18 mouse cellular contexts compared by ENCODE assay signal in the genomic region with DNA sequence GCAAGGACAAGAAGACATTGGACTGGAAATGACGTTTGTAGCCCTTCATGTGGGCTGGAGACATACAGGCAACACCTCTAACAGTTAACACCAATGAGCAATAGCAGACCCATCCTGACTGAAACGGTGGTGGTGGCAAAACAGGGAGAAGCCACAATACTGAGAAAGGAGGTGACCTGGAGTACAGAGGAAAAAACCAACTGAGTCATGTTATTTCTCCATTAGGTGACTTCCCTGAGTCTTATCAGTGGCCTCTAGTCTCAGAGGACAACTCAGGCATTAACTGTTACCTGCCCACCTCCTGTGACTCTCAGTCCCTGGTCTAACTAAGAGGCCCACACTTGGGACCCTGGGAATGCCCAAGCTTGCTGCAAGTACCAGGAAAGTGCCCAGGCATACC.
DNase-seq lines count a peak whose midpoint lies in the region; ATAC-seq and TF ChIP-seq lines count a peak whose summit lies in the region.
"Had no signal": no experiment of that assay in that cellular context is flagged by ENCODE, and none has a peak within 500 bp of the region (broad histone marks: within the 10 kb centered on the region; RNA-seq: fewer than 3 reads in every experiment).

No protein-coding gene starts in this region.

- 15% methylated on average over 2 of the region's 2 CpGs for WGBS in heart, postnatal 0 days
- 64% methylated on average over 2 of the region's 2 CpGs for WGBS in midbrain, postnatal 0 days
- 90% methylated on average over 2 of the region's 2 CpGs for WGBS in midbrain, embryonic 13.5 days
- WGBS in intestine, embryonic 15.5 days: 57% methylated on average over 2 of the region's 2 CpGs
- WGBS in stomach, postnatal 0 days: 56% methylated on average over 2 of the region's 2 CpGs

- no peaks in the 10 kb centered on the region for H3K9me3 ChIP-seq in heart, postnatal 0 days (replicated peaks; ENCODE audit: control insufficient read depth, low read length)
- H3K9me3 ChIP-seq in midbrain, postnatal 0 days (ENCODE audit: low read length): no peaks in the 10 kb centered on the region
- no peaks in the 10 kb centered on the region for H3K9me3 ChIP-seq in midbrain, embryonic 13.5 days
- no peaks in the 10 kb centered on the region for H3K9me3 ChIP-seq in intestine, embryonic 15.5 days
- no peaks in the 10 kb centered on the region for H3K9me3 ChIP-seq in stomach, postnatal 0 days (ENCODE audit: control insufficient read depth, low read length)
- H3K9me3 ChIP-seq: embryonic facial prominence, embryonic 12.5 days; limb, embryonic 10.5 days; megakaryocyte, embryonic 14.5 days had no signal

- TF ChIP-seq CTCF in heart, postnatal 0 days (IDR thresholded peaks at IDR 0.05; ENCODE audit: low read depth): no peak
- no peak for TF ChIP-seq CTCF in midbrain, postnatal 0 days (IDR thresholded peaks at IDR 0.05)
- TF ChIP-seq CTCF in stomach, postnatal 0 days (IDR thresholded peaks at IDR 0.05; ENCODE audit: low read depth): no peak

- no peak for TF ChIP-seq EP300 in heart, postnatal 0 days (IDR thresholded peaks at IDR 0.05; ENCODE audit: low read depth)
- TF ChIP-seq EP300 in stomach, postnatal 0 days (optimal IDR thresholded peaks at IDR 0.05): no peak

- no peak overlapping the region for H3K4me3 ChIP-seq in heart, postnatal 0 days (ENCODE audit: low read depth, low read length)
- no peak overlapping the region for H3K4me3 ChIP-seq in midbrain, postnatal 0 days (ENCODE audit: low read depth, low read length)
- H3K4me3 ChIP-seq in midbrain, embryonic 13.5 days (replicated peaks): no peak overlapping the region
- H3K4me3 ChIP-seq in intestine, embryonic 15.5 days (replicated peaks): no peak overlapping the region
- H3K4me3 ChIP-seq in stomach, postnatal 0 days (ENCODE audit: low read depth, low read length): no peak overlapping the region
- H3K4me3 ChIP-seq: embryonic facial prominence, embryonic 12.5 days; limb, embryonic 10.5 days; megakaryocyte, embryonic 14.5 days had no signal

- 0 out of 2 replicates have a peak overlapping the region, but pooled peaks have one; percentile 43 for H3K27ac ChIP-seq in heart, postnatal 0 days (ENCODE audit: low read depth)
- H3K27ac ChIP-seq in midbrain, postnatal 0 days (ENCODE audit: low read depth, low read length): 0 out of 2 replicates have a peak overlapping the region, but pooled peaks have one; percentile 12
- no peak overlapping the region for H3K27ac ChIP-seq in midbrain, embryonic 13.5 days
- H3K27ac ChIP-seq in intestine, embryonic 15.5 days: no peak overlapping the region
- no peak overlapping the region for H3K27ac ChIP-seq in stomach, postnatal 0 days (replicated peaks)
- H3K27ac ChIP-seq: embryonic facial prominence, embryonic 12.5 days; limb, embryonic 10.5 days; liver, embryonic 14.5 days had no signal

- peaks cover 30% of the 10 kb centered on the region for H3K4me1 ChIP-seq in heart, postnatal 0 days (ENCODE audit: control insufficient read depth, insufficient read depth)
- H3K4me1 ChIP-seq in midbrain, postnatal 0 days (ENCODE audit: insufficient read depth, low read length): peaks cover 5% of the 10 kb centered on the region; the same call in 1 of the 2 replicates
- peaks cover 57% of the 10 kb centered on the region for H3K4me1 ChIP-seq in midbrain, embryonic 13.5 days (replicated peaks)
- peaks cover 24% of the 10 kb centered on the region; the same call in 1 of the 2 replicates for H3K4me1 ChIP-seq in intestine, embryonic 15.5 days (replicated peaks)
- no peaks in the 10 kb centered on the region for H3K4me1 ChIP-seq in stomach, postnatal 0 days (replicated peaks; ENCODE audit: control insufficient read depth, insufficient read depth)

- peak; percentile 24; the same call in 1 of the 2 replicates for ATAC-seq in heart, postnatal 0 days (ENCODE audit: insufficient read depth, low read depth)
- no peak for ATAC-seq in midbrain, postnatal 0 days (ENCODE audit: low FRiP score)
- ATAC-seq in midbrain, embryonic 13.5 days: no peak
- ATAC-seq in intestine, embryonic 15.5 days: peak; percentile 57
- peak; percentile 74 for ATAC-seq in stomach, postnatal 0 days (ENCODE audit: low FRiP score, low TSS enrichment)
- ATAC-seq: lung, postnatal 0 days had no signal

- no peak overlapping the region for H3K9ac ChIP-seq in heart, postnatal 0 days (replicated peaks; ENCODE audit: low read depth, low read length)
- no peak overlapping the region for H3K9ac ChIP-seq in midbrain, postnatal 0 days (replicated peaks; ENCODE audit: low read length, poor library complexity, severe bottlenecking)
- no peak overlapping the region for H3K9ac ChIP-seq in midbrain, embryonic 13.5 days (replicated peaks)
- H3K9ac ChIP-seq in intestine, embryonic 15.5 days: no peak overlapping the region
- H3K9ac ChIP-seq in stomach, postnatal 0 days (ENCODE audit: low read length): no peak overlapping the region
- H3K9ac ChIP-seq: embryonic facial prominence, embryonic 12.5 days; liver, embryonic 14.5 days had no signal

- H3K4me2 ChIP-seq in heart, postnatal 0 days (ENCODE audit: low read depth, low read length): no peak overlapping the region
- no peak overlapping the region for H3K4me2 ChIP-seq in midbrain, postnatal 0 days (ENCODE audit: low read depth, low read length, poor library complexity, severe bottlenecking)
- no peak overlapping the region for H3K4me2 ChIP-seq in midbrain, embryonic 13.5 days (replicated peaks)
- H3K4me2 ChIP-seq in intestine, embryonic 15.5 days (replicated peaks): no peak overlapping the region
- H3K4me2 ChIP-seq in stomach, postnatal 0 days (replicated peaks; ENCODE audit: low read depth): no peak overlapping the region
- H3K4me2 ChIP-seq: embryonic facial prominence, embryonic 12.5 days had no signal

- no peaks in the 10 kb centered on the region for H3K27me3 ChIP-seq in heart, postnatal 0 days (ENCODE audit: control insufficient read depth, insufficient read depth, low read length)
- no peaks in the 10 kb centered on the region for H3K27me3 ChIP-seq in midbrain, postnatal 0 days (ENCODE audit: insufficient read depth, low read length)
- no peaks in the 10 kb centered on the region for H3K27me3 ChIP-seq in midbrain, embryonic 13.5 days
- no peaks in the 10 kb centered on the region for H3K27me3 ChIP-seq in intestine, embryonic 15.5 days (replicated peaks)
- no peaks in the 10 kb centered on the region for H3K27me3 ChIP-seq in stomach, postnatal 0 days (ENCODE audit: control insufficient read depth, insufficient read depth, low read length)
- H3K27me3 ChIP-seq: CH12.LX; embryonic facial prominence, embryonic 12.5 days; megakaryocyte, embryonic 14.5 days had no signal

- no peak for DNase-seq in heart, postnatal 0 days (ENCODE audit: low spot score)
- no peak for DNase-seq in heart, adult 18-20 months
- DNase-seq in midbrain, postnatal 0 days (ENCODE audit: low spot score): no peak
- no peak for DNase-seq in stomach, postnatal 0 days (ENCODE audit: low spot score)
- DNase-seq in thymus, postnatal 10 days (ENCODE audit: low spot score in 2 of 2): no peak
- no peak for DNase-seq in left cerebral cortex, postnatal 14 days (ENCODE audit: low spot score in 2 of 2)
- DNase-seq: adrenal gland, postnatal 25 days; cerebellum, adult 2 months; gastrocnemius, postnatal 36 days; retina, postnatal 1 day had no signal

- peaks cover 16% of the 10 kb centered on the region for H3K36me3 ChIP-seq in heart, postnatal 0 days (replicated peaks; ENCODE audit: control insufficient read depth, insufficient read depth, low read length)
- no peaks in the 10 kb centered on the region for H3K36me3 ChIP-seq in midbrain, postnatal 0 days (ENCODE audit: insufficient read depth, low read length)
- H3K36me3 ChIP-seq in midbrain, embryonic 13.5 days: peaks cover 7% of the 10 kb centered on the region; the same call in 1 of the 2 replicates
- no peaks in the 10 kb centered on the region for H3K36me3 ChIP-seq in intestine, embryonic 15.5 days
- no peaks in the 10 kb centered on the region for H3K36me3 ChIP-seq in stomach, postnatal 0 days (ENCODE audit: control insufficient read depth, insufficient read depth, low read length)

- intact Hi-C loops in left cerebral cortex, postnatal 14 days (cut with DNase I): no loop called here

Comparison
In these comparisons a context has a peak if more than half of its experiments do, and no peak if none do; other contexts are left out.
1. H3K27ac ChIP-seq: peak in heart, postnatal 0 days (single experiment) and midbrain, postnatal 0 days (single experiment); none in midbrain, embryonic 13.5 days (single experiment), intestine, embryonic 15.5 days (single experiment) and stomach, postnatal 0 days (single experiment).
2. ATAC-seq: peak in heart, postnatal 0 days (single experiment), intestine, embryonic 15.5 days (single experiment) and stomach, postnatal 0 days (single experiment); none in midbrain, postnatal 0 days (single experiment) and midbrain, embryonic 13.5 days (single experiment).